8 mouse cellular contexts compared by ENCODE assay signal in genomic region chr11:48853474-48854180, GRCm38 (mm10). TPM values are rescaled to one million over a fixed set of nuclear protein-coding genes. Genes with fewer than 3 reads are reported as not detected.
A peak's percentile ranks its signal among the peaks of the same experiment; 100 is the strongest.
DNase-seq lines count a peak whose midpoint lies in the region; ATAC-seq and TF ChIP-seq lines count a peak whose summit lies in the region.

No protein-coding gene starts in this region.

- peak overlapping the region; percentile 71 for H3K4me3 ChIP-seq in G1E (ENCODE audit: low read depth, low read length)
- H3K4me3 ChIP-seq in forebrain, embryonic 16.5 days (replicated peaks; ENCODE audit: low read length), result peak overlapping the region; percentile 68
- H3K4me3 ChIP-seq in lung, embryonic 14.5 days (ENCODE audit: low read depth, low read length), result peak overlapping the region; percentile 47

- intact Hi-C loops in heart, postnatal 36 days (cut with DNase I), result loop anchor here (1.0 kb wide), 1 partner anchor 19 kb away; no protein-coding TSS in a partner anchor

- peak overlapping the region; percentile 50 for H3K9ac ChIP-seq in forebrain, embryonic 16.5 days (replicated peaks; ENCODE audit: low read depth, low read length)
- H3K9ac ChIP-seq in lung, embryonic 14.5 days, result peak overlapping the region; percentile 44

- H3K27me3 ChIP-seq in G1E (ENCODE audit: insufficient read depth, low read length), result peaks cover 8% of the 10 kb centered on the region
- no peaks in the 10 kb centered on the region; the same call in 1 of the 2 replicates for H3K27me3 ChIP-seq in forebrain, embryonic 16.5 days (replicated peaks; ENCODE audit: control insufficient read depth, insufficient read depth, low read length)
- H3K27me3 ChIP-seq in lung, embryonic 14.5 days (ENCODE audit: insufficient read depth, low read length), result no peaks in the 10 kb centered on the region

- peak overlapping the region; percentile 98 for H3K4me2 ChIP-seq in forebrain, embryonic 16.5 days (ENCODE audit: low read length)
- peak overlapping the region; percentile 92 for H3K4me2 ChIP-seq in lung, embryonic 14.5 days

- no peak overlapping the region for H3K27ac ChIP-seq in forebrain, embryonic 16.5 days (ENCODE audit: low read length)
- H3K27ac ChIP-seq in lung, embryonic 14.5 days (ENCODE audit: low read depth), result no peak overlapping the region

- ATAC-seq in G1E (ENCODE audit: extremely low read depth, insufficient number of reproducible peaks, low FRiP score, poor library complexity, severe bottlenecking), result peak; percentile 46
- ATAC-seq in forebrain, embryonic 16.5 days, result peak; percentile 62
- ATAC-seq in lung, embryonic 14.5 days (ENCODE audit: insufficient read depth), result peak; percentile 67
- peak; percentile 67 for ATAC-seq in neutrophil, adult 5-6 weeks (ENCODE audit: extremely low read depth, insufficient number of reproducible peaks, low FRiP score, poor library complexity, severe bottlenecking)

- no peak for TF ChIP-seq CTCF in G1E (IDR thresholded peaks at IDR 0.05; ENCODE audit: low read depth, low read length)
- peak; percentile 48 for TF ChIP-seq CTCF in lung, embryonic 14.5 days (IDR thresholded peaks at IDR 0.05; ENCODE audit: low read depth)

- H3K9me3 ChIP-seq in G1E (replicated peaks), result peaks cover 6% of the 10 kb centered on the region
- no peaks in the 10 kb centered on the region for H3K9me3 ChIP-seq in forebrain, embryonic 16.5 days (ENCODE audit: control insufficient read depth, low read length)
- no peaks in the 10 kb centered on the region for H3K9me3 ChIP-seq in lung, embryonic 14.5 days (ENCODE audit: low read depth, low read length)

- H3K4me1 ChIP-seq in G1E (ENCODE audit: insufficient read depth, low read depth, low read length), result peaks cover 48% of the 10 kb centered on the region
- peaks cover 41% of the 10 kb centered on the region for H3K4me1 ChIP-seq in forebrain, embryonic 16.5 days (replicated peaks; ENCODE audit: control insufficient read depth, insufficient read depth, low read length)
- H3K4me1 ChIP-seq in lung, embryonic 14.5 days (ENCODE audit: insufficient read depth), result no peaks in the 10 kb centered on the region

- H3K36me3 ChIP-seq in G1E (replicated peaks), result no peaks in the 10 kb centered on the region
- H3K36me3 ChIP-seq in forebrain, embryonic 16.5 days (ENCODE audit: control insufficient read depth, insufficient read depth), result no peaks in the 10 kb centered on the region
- no peaks in the 10 kb centered on the region for H3K36me3 ChIP-seq in lung, embryonic 14.5 days (ENCODE audit: insufficient read depth)

- DNase-seq in G1E (ENCODE audit: low spot score), result no peak
- peak; percentile 88 for DNase-seq in cerebellum, adult 11-12 months
- peak; percentile 94 to 97 for DNase-seq in heart, postnatal 36 days
- peak; percentile 87 to 97 for DNase-seq in layer of hippocampus, adult 8-10 months (ENCODE audit: low spot score in 2 of 2)
- DNase-seq in lung, embryonic 14.5 days, result peak; percentile 95
- DNase-seq in thymus, adult 18-20 months, result peak; percentile 66 to 84

- WGBS in forebrain, embryonic 16.5 days, result under 1% methylated on average over 31 of the region's 31 CpGs
- WGBS in lung, embryonic 14.5 days, result under 1% methylated on average over 31 of the region's 31 CpGs

RNA-seq across cellular contexts. Expression of gene Irgm1, which starts 17.9 kb away (rescaled TPM):
- total RNA-seq in G1E (2014; fragmentation: Nextera tagmentation) (39.3 and 44.2 TPM in 2 replicates), G1E (2017) (73.5 and 75.4 TPM in 2 replicates)
- 2.3 and 2.9 TPM in 2 replicates for polyA plus RNA-seq in G1E (2012)
- polyA plus RNA-seq in forebrain, embryonic 16.5 days (2015; fragmentation: Nextera tagmentation; extraction: Ambion mirVana), result 1.6 TPM in 2 replicates
- total RNA-seq in heart, postnatal 36 days (2021), result 10 to 100 TPM; 12.5 to 13.5 TPM
- total RNA-seq in layer of hippocampus, adult 8-10 months (2022), result 10 to 100 TPM in 2 of 4 experiments, 1 to 10 TPM in 2; 6.8 to 25.6 (median 12.4) TPM
- 6.7 and 7.6 TPM in 2 replicates for polyA plus RNA-seq in lung, embryonic 14.5 days (2014; fragmentation: Nextera tagmentation; extraction: Ambion mirVana)
- total RNA-seq in neutrophil, adult 5-6 weeks (2017), result 78.9 and 82.9 TPM in 2 replicates

RNA-seq across cellular contexts. Expression of gene Gm12184, which starts 27.2 kb away (rescaled TPM):
- total RNA-seq in G1E (2014; fragmentation: Nextera tagmentation) (22.1 and 22.5 TPM in 2 replicates), G1E (2017) (15.3 and 16.3 TPM in 2 replicates)
- 47.2 and 49.5 TPM in 2 replicates for polyA plus RNA-seq in G1E (2012)
- 2.8 and 3.9 TPM in 2 replicates for polyA plus RNA-seq in forebrain, embryonic 16.5 days (2015; fragmentation: Nextera tagmentation; extraction: Ambion mirVana)
- 1 to 10 TPM; 3.5 to 3.9 TPM for total RNA-seq in heart, postnatal 36 days (2021)
- 1 to 10 TPM in 2 of 4 experiments, under 1 TPM in 2; 0.40 to 3.0 (median 1.0) TPM for total RNA-seq in layer of hippocampus, adult 8-10 months (2022)
- 11.3 and 11.8 TPM in 2 replicates for polyA plus RNA-seq in lung, embryonic 14.5 days (2014; fragmentation: Nextera tagmentation; extraction: Ambion mirVana)
- 4.2 and 8.0 TPM in 2 replicates for total RNA-seq in neutrophil, adult 5-6 weeks (2017)

RNA-seq across cellular contexts. Expression of gene Trim7, which starts 27.7 kb away (rescaled TPM):
- total RNA-seq in G1E (2014; fragmentation: Nextera tagmentation) (1.2 and 4.0 TPM in 2 replicates), G1E (2017) (2.3 and 3.0 TPM in 2 replicates)
- 0.59 and 0.67 TPM in 2 replicates for polyA plus RNA-seq in G1E (2012)
- polyA plus RNA-seq in forebrain, embryonic 16.5 days (2015; fragmentation: Nextera tagmentation; extraction: Ambion mirVana), result 1.4 and 2.0 TPM in 2 replicates
- total RNA-seq in heart, postnatal 36 days (2021), result 10 to 100 TPM; 17.8 to 26.2 TPM
- 1 to 10 TPM; 2.2 to 3.4 (median 3.1) TPM for total RNA-seq in layer of hippocampus, adult 8-10 months (2022)
- 0.55 and 1.4 TPM in 2 replicates for polyA plus RNA-seq in lung, embryonic 14.5 days (2014; fragmentation: Nextera tagmentation; extraction: Ambion mirVana)
- 167 and 205 TPM in 2 replicates for total RNA-seq in neutrophil, adult 5-6 weeks (2017)

RNA-seq across cellular contexts. Expression of gene Trim41, which starts 36.5 kb away (rescaled TPM):
- 13.8 and 20.2 TPM in 2 replicates for total RNA-seq in G1E (2014; fragmentation: Nextera tagmentation)
- 55.5 and 56.5 TPM in 2 replicates for total RNA-seq in G1E (2017)
- polyA plus RNA-seq in G1E (2012), result 50.4 and 56.6 TPM in 2 replicates
- 7.2 and 7.6 TPM in 2 replicates for polyA plus RNA-seq in forebrain, embryonic 16.5 days (2015; fragmentation: Nextera tagmentation; extraction: Ambion mirVana)
- total RNA-seq in heart, postnatal 36 days (2021), result 10 to 100 TPM; 21.0 to 22.7 TPM
- total RNA-seq in layer of hippocampus, adult 8-10 months (2022), result 10 to 100 TPM; 45.7 to 73.5 (median 57.9) TPM
- 4.5 and 4.6 TPM in 2 replicates for polyA plus RNA-seq in lung, embryonic 14.5 days (2014; fragmentation: Nextera tagmentation; extraction: Ambion mirVana)
- 90.7 and 108 TPM in 2 replicates for total RNA-seq in neutrophil, adult 5-6 weeks (2017)

RNA-seq across cellular contexts. Expression of gene Gm5431, which starts 48.4 kb away (rescaled TPM):
- not detected in 2 replicates for total RNA-seq in G1E (2014; fragmentation: Nextera tagmentation)
- total RNA-seq in G1E (2017), result 0.06 and 0.11 TPM in 2 replicates
- not detected in 2 replicates for polyA plus RNA-seq in G1E (2012)
- polyA plus RNA-seq in forebrain, embryonic 16.5 days (2015; fragmentation: Nextera tagmentation; extraction: Ambion mirVana), result 0.20 and 0.24 TPM in 2 replicates
- total RNA-seq in heart, postnatal 36 days (2021), result 1 to 10 TPM in 1 of 2 experiments, under 1 TPM in 1; 0.86 to 3.0 TPM
- 1 to 10 TPM in 1 of 4 experiments, under 1 TPM in 2, not detected in 1; 0.20 to 1.0 (median 0.29) TPM for total RNA-seq in layer of hippocampus, adult 8-10 months (2022)
- 0.17 and 0.20 TPM in 2 replicates for polyA plus RNA-seq in lung, embryonic 14.5 days (2014; fragmentation: Nextera tagmentation; extraction: Ambion mirVana)
- total RNA-seq in neutrophil, adult 5-6 weeks (2017), result 3.7 and 4.3 TPM in 2 replicates
